Mouse (Mus musculus) liver, adult 2 months (tissue): Measurements from ENCODE around the gene Cdkn2aipnl. TPM values are rescaled to one million over a fixed set of nuclear protein-coding genes. Genes with fewer than 3 reads are reported as not detected.

ENCODE experiments used
- DNase-seq: peaks from one replicate; pipeline ENCODE4 v3.0.0-alpha.2; 2011; ENCODE audit warnings: low read depth, low spot score; ENCODE audit errors: extremely low read depth
- H3K27ac ChIP-seq: fragments of 200-500 bp; replicated peaks from 2 replicates; pipeline ENCODE4 v1.5.1; 2012; ENCODE audit warnings: low read depth, mild to moderate bottlenecking, control low read depth, inconsistent platforms, low read length; ENCODE audit not compliant: insufficient read depth
- H3K27me3 ChIP-seq: fragments of 200-500 bp; 2 replicates; pipeline ENCODE4 v1.6.1; 2012; ENCODE audit warnings: mild to moderate bottlenecking, moderate library complexity, low read length, inconsistent platforms; ENCODE audit not compliant: control insufficient read depth, insufficient read depth
- H3K36me3 ChIP-seq: fragments of 200-500 bp; 2 replicates; pipeline ENCODE4 v1.6.1; 2012; ENCODE audit warnings: low read length, inconsistent platforms; ENCODE audit not compliant: control insufficient read depth, insufficient read depth
- H3K4me1 ChIP-seq: fragments of 200-500 bp; 2 replicates; pipeline ENCODE4 v1.6.1; 2011; ENCODE audit warnings: low read length; ENCODE audit not compliant: control insufficient read depth, insufficient read depth
- H3K4me3 ChIP-seq: fragments of 200-500 bp; 2 replicates; pipeline ENCODE4 v1.5.1; 2011; ENCODE audit warnings: low read depth, mild to moderate bottlenecking, control low read depth, low read length, moderate library complexity; ENCODE audit not compliant: insufficient read depth
- H3K79me2 ChIP-seq: fragments of 200-500 bp; 2 replicates; pipeline ENCODE4 v1.6.1; 2012; ENCODE audit warnings: inconsistent platforms, mild to moderate bottlenecking, low read length, moderate library complexity; ENCODE audit not compliant: control insufficient read depth, insufficient read depth
- H3K9ac ChIP-seq: fragments of 200-500 bp; 2 replicates; pipeline ENCODE4 v1.6.1; 2012; ENCODE audit warnings: low read depth, mild to moderate bottlenecking, control low read depth, inconsistent platforms, low read length
- CTCF ChIP-seq: fragments of 200-500 bp; IDR thresholded peaks from 2 replicates; pipeline ENCODE4 v1.5.1; 2011; ENCODE audit warnings: low read depth, low read length, control low read depth
- POLR2A ChIP-seq: fragments of 200-500 bp; IDR thresholded peaks from 2 replicates; pipeline ENCODE4 v1.6.1; 2011; ENCODE audit warnings: low read length, control low read depth; ENCODE audit not compliant: insufficient read depth; ENCODE audit errors: extremely low read depth
- WGBS: fragments of 180-500 bp; shearing (Covaris S2); methylation state at CpG from one replicate; pipeline ENCODE4 v1.1.7; 2018; 5-methylcytosine and 5-hydroxymethylcytosine counted together
- polyA plus RNA-seq: library from polyadenylated mRNA; depleted of rRNA; stranded (reverse); fragments of >200 nt; gene quantifications from 2 replicates; pipeline ENCODE4 v1.2.3, GENCODE M21; 2012
- total RNA-seq: library from RNA; depleted of rRNA; stranded (reverse); fragments of >200 nt; gene quantifications from 2 replicates; pipeline ENCODE4 v1.2.3, GENCODE M21; 2014

The Cdkn2aipnl gene
- total and polyA plus RNA-seq, 2 experiments, result 9.4 to 11.5 TPM

- 77% methylated on average over 5 of the region's 5 CpGs for whole genome bisulfite sequencing
- no peaks in the 10 kb centered on the region for H3K36me3 ChIP-seq
- DNase-seq, result no peak
- H3K27ac ChIP-seq, result no peak overlapping the region
- 0 out of 2 replicates have a peak, but pooled peaks cover 2% of the 10 kb centered on the region for H3K4me1 ChIP-seq
- H3K9ac ChIP-seq, result no peak overlapping the region
- TF ChIP-seq CTCF, result no peak
- no peak for TF ChIP-seq POLR2A
- H3K79me2 ChIP-seq, result no peaks in the 10 kb centered on the region
- H3K27me3 ChIP-seq, result no peaks in the 10 kb centered on the region
- no peak overlapping the region for H3K4me3 ChIP-seq
Observed at GRCm38 (mm10) chr11:51935636-51936434, 31.6 kb upstream of the Cdkn2aipnl start.

GRCm38 (mm10) chr11:51937361-51937781, 30.1 kb upstream of the Cdkn2aipnl start:
- Histone ChIP-seq H3K79me2 (no peaks in the 10 kb centered on the region), H3K9ac (no peak overlapping the region), H3K4me1 (0 out of 2 replicates have a peak, but pooled peaks cover 2% of the 10 kb centered on the region), H3K27me3 (no peaks in the 10 kb centered on the region), H3K36me3 (no peaks in the 10 kb centered on the region), H3K4me3 (no peak overlapping the region), H3K27ac (no peak overlapping the region)
- no peak for TF ChIP-seq POLR2A
- WGBS, result 89% methylated on average over 6 of the region's 6 CpGs
- DNase-seq, result no peak

GRCm38 (mm10) chr11:51938817-51939589, 28.5 kb upstream of the Cdkn2aipnl start:
- no peak for TF ChIP-seq CTCF
- no peak for TF ChIP-seq POLR2A
- H3K4me1 ChIP-seq, result 0 out of 2 replicates have a peak, but pooled peaks cover 2% of the 10 kb centered on the region
- H3K9ac ChIP-seq, result no peak overlapping the region

GRCm38 (mm10) chr11:51939590-51939955, 27.9 kb upstream of the Cdkn2aipnl start:
- Histone ChIP-seq H3K9ac (no peak overlapping the region), H3K27ac (no peak overlapping the region), H3K4me3 (no peak overlapping the region), H3K36me3 (no peaks in the 10 kb centered on the region), H3K79me2 (no peaks in the 10 kb centered on the region), H3K27me3 (no peaks in the 10 kb centered on the region), H3K4me1 (0 out of 2 replicates have a peak, but pooled peaks cover 2% of the 10 kb centered on the region)
- 83% methylated on average over 8 of the region's 8 CpGs for WGBS
- no peak for DNase-seq
- TF ChIP-seq POLR2A, result no peak
- TF ChIP-seq CTCF, result no peak

More at GRCm38 (mm10) chr11:51938817-51939589, 28.5 kb upstream of the Cdkn2aipnl start:
- H3K27ac ChIP-seq, result no peak overlapping the region
- H3K79me2 ChIP-seq, result no peaks in the 10 kb centered on the region
- H3K4me3 ChIP-seq, result no peak overlapping the region
- DNase-seq, result peak; percentile 28
- 82% methylated on average over 12 of the region's 12 CpGs for WGBS
- no peaks in the 10 kb centered on the region for H3K36me3 ChIP-seq
- H3K27me3 ChIP-seq, result no peaks in the 10 kb centered on the region

- 0 out of 2 replicates have a peak, but pooled peaks cover 2% of the 10 kb centered on the region for H3K4me1 ChIP-seq
- no peaks in the 10 kb centered on the region for H3K79me2 ChIP-seq
- no peak overlapping the region for H3K9ac ChIP-seq
- TF ChIP-seq CTCF, result no peak
- TF ChIP-seq POLR2A, result no peak
- H3K27me3 ChIP-seq, result no peaks in the 10 kb centered on the region
- no peaks in the 10 kb centered on the region for H3K36me3 ChIP-seq
- H3K27ac ChIP-seq, result no peak overlapping the region
- DNase-seq, result peak; percentile 24
- 60% methylated on average over 13 of the region's 13 CpGs for WGBS
- H3K4me3 ChIP-seq, result no peak overlapping the region
Observed at GRCm38 (mm10) chr11:51940511-51940955, 26.9 kb upstream of the Cdkn2aipnl start.
